Mouse (Mus musculus) left cerebral cortex, adult 11 months (tissue): ENCODE results near the gene Gm49333.

Experiments used
- DNase-seq: peaks from one replicate; pipeline ENCODE4 v3.0.0; 2022; ENCODE audit warnings: low spot score

The Gm49333 gene

GRCm38 (mm10) chr16:20611357-20612227 lies at the start of gene Gm49333, which contains the start of the genes Eef1akmt4 and Alg3:
TSS of gene Gm49333 (plus strand) at chr16:20611610.
TSS of gene Eef1akmt4 (plus strand) at chr16:20611593.
TSS of gene Alg3 (minus strand) at chr16:20611735.
- DNase-seq: peak; percentile 71

GRCm38 (mm10) chr16:20565075-20565474 lies 46.3 kb upstream of the Gm49333 start:
- no peak for DNase-seq

DNA sequence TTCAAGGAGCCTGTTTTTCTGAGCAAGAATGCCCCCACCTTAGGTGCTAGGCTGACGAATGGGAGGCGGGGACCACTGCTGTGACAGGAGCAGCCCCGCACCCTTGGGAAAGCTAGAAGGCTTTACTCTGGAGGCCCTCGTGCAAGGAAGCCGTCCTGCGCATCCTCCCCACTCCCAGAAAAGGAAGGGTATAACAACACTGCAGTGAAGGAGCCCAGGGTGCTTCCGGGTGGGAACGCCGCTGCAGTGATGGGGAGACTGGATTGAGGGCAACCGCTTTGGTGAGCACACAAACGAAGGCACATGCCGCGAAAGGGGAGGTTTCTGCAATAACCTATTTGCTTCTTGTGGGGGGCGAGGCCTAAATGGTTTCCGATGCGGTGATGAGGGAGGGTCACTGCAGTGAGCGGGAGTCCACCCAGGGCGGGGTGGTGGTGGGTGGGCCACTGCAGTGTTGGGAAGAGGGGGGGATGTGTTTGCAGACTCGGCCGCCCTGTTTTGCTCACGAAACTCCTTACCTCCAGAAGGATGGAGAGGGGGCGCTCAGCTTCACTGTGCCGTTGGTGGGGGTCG lies 22.0 kb upstream of the Gm49333 start, which contains the start of gene Vwa5b2:
Gene Vwa5b2 (plus strand): TSS at position 106 of the 573 bp plus-strand sequence.
- DNase-seq: no peak

GRCm38 (mm10) chr16:20589939-20590679 lies 21.3 kb upstream of the Gm49333 start:
- no peak for DNase-seq

DNA sequence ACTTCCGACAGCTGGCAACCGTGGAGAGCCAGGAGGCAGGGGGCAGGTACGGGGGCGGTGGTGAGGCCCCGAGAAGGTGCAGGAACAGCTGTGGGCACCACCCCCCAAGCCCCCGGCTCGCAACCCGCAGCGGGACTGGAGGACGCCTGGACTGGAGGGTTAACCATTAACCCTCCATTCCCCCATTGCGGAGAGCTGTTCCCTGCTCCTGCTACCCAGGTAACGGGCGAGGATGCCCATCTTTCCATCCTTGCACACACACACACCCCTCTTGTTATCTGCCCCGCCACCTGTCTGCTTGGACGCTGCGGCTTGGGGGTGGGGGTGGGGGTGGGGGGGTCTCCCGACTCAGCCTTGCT lies 20.8 kb upstream of the Gm49333 start:
- no peak for DNase-seq

- DNase-seq: no peak
Measured at GRCm38 (mm10) chr16:20591076-20591705, 20.2 kb upstream of the Gm49333 start.

GRCm38 (mm10) chr16:20595060-20595673 lies 16.2 kb upstream of the Gm49333 start:
- no peak for DNase-seq

GRCm38 (mm10) chr16:20595737-20596136 lies 15.7 kb upstream of the Gm49333 start:
- no peak for DNase-seq

- no peak for DNase-seq
Measured at GRCm38 (mm10) chr16:20596687-20597441, 14.5 kb upstream of the Gm49333 start.

GRCm38 (mm10) chr16:20600511-20600910 lies 10.9 kb upstream of the Gm49333 start:
- DNase-seq: no peak

- DNase-seq: no peak
Measured at GRCm38 (mm10) chr16:20604705-20605104, 6.7 kb upstream of the Gm49333 start.

- DNase-seq: no peak
Measured at GRCm38 (mm10) chr16:20610501-20611356, 681 bp upstream of the Gm49333 start.

GRCm38 (mm10) chr16:20619541-20620398 lies 8.4 kb downstream of the Gm49333 start:
- no peak for DNase-seq

- DNase-seq: no peak
Measured at GRCm38 (mm10) chr16:20620399-20620735, 9.0 kb downstream of the Gm49333 start.

DNA sequence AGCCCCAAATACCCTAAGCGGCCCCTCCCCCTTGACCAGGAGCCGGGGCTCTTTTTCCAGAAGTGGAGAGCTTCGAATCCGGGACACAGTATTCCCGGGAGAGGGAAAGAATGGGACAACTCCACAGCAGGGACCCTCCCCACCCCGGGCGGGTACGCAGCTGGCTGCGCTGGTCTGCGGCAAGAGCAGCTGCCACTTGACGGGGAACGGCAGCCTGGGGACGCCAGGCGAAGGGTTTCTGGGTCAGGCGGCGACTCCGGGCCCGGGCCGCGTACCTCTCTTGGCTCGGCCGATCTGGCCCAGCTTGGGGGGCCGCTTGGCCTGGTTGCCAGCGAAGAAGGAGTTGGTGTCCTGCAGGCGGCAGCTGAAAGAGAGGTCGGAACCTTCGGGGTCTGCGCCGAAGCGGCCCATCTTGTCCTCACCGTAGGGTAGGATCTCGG lies 9.4 kb downstream of the Gm49333 start:
- no peak for DNase-seq

DNA sequence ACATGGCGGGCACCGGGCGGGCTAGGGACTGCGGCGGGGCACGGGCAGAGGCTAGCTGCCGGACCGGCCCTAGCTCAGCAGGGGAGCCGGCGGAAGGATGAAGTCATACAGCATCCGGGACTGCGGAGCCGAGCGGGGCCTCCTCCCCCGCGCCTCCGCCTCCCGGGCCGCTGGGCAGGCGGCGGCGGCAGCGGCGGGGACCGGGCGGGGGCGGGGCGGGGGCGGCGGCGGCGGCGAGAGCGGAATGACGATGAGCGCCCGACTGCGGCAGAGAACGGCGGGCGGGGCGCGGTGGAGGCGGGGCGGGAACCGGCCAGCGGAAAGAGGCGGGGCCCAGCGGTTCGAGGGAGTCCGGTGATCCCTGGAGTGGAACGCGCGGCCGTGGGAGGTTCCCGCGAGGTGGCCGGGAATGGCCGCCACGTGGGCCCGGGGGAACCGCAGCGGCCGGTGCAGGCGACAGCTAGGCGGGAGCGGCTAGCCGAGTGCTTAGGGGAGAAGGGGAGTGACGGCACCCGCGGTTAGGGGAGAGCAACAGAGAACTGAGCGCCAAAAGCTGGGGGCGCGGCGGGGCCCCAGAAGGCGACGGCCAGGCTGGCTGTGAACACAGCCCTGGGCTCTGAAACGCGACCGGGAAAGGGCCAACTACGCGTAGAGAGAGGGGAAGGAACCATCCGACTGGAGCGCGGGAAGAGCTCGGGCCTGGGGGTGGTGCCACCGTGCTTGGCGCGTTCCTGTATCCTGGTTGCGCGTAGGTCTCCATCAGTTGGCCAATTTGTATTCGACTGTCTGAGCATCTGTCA lies 10.0 kb downstream of the Gm49333 start, which contains the start of gene Camk2n2:
Gene Camk2n2 (minus strand): TSS at position 97 of the 800 bp plus-strand sequence.
- no peak for DNase-seq

DNA sequence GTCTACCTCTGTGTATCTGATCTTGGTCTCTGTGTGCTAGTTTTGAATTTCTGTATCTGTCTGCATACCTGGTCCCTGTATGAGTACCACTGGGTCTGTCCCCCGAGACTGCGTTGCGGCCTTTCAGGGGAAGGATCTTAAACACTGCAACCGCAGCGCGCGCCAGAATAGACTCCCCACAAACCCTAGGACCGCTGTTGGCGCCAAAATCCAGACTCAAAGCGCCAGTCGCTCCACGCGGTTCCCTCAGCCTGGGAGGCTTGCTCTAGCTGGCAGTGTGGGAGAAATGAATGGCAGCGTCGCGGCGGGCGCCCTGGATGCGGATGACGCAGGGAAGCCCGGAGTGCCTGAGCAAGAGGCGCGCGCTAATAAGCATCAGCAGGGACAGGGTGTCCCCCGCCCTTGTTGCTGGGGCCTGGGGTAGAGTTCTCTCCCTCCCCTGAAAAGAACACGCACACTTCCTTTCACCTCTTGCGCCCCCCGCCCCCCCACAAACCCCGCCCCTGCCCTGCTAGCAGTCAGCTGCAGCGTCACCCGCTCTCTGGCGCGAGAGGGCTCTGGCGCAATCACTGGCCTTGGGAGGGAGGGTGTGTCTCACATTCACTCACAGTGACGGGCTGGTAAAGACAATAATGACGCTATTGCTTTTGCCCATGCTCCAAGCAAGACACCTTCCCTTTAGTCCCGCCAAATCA lies 10.7 kb downstream of the Gm49333 start:
- DNase-seq: no peak
